16 mouse cellular contexts compared by ENCODE assay signal in genomic region chr12:41834646-41835045, GRCm38 (mm10).
"Had no signal": no experiment of that assay in that cellular context is flagged by ENCODE, and none has a peak within 500 bp of the region (broad histone marks: within the 10 kb centered on the region; RNA-seq: fewer than 3 reads in every experiment).

No protein-coding gene starts in this region.

- ATAC-seq: forebrain, embryonic 13.5 days; forebrain, embryonic 14.5 days; forebrain, embryonic 15.5 days; forebrain, embryonic 16.5 days; forebrain, postnatal 0 days had no signal

- DNase-seq: cerebellum, adult 9-10 months; cerebellum, adult 9-11 months; embryo, embryonic 11 days; forebrain, postnatal 0 days; gastrocnemius, adult 2 months; gastrocnemius, postnatal 10 days; gastrocnemius, postnatal 14 days; gastrocnemius, postnatal 25 days; gastrocnemius, postnatal 36 days; heart, adult 11 months; heart, adult 18-20 months; heart, adult 2 months had no signal
